17 mouse cellular contexts compared by ENCODE assay signal in the genomic region with DNA sequence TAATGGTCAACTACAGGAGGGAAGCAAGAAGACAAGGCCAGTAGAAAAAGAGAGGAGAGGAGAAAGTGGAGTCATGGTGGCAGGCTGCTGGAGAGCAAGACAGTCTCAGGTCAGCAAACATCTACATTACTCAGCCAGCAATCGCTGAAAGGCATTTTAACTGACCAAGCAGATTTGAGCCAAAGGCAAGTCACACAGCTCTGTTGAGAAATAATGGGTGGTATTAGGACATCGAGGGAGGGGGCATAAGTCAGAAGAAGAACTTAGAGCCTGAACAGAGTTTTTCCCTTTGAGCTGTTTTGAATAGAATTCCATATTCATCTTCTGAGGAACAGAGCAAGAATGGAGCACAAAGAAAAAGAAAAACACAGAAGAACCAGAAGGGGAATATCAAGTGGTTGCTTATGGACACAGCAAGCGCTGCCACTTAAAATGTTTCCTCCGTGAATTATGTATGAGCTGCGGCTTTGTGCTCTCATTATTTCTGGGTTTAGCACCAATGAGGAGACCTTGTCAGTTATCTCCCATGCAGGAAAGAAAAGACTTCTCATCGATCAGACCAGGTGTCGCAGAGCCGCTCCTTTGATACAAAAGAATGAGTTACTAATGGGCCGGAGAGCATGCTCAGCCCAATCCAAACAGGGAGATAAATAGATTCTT.
DNase-seq lines count a peak whose midpoint lies in the region; ATAC-seq and TF ChIP-seq lines count a peak whose summit lies in the region.
"Had no signal": no experiment of that assay in that cellular context is flagged by ENCODE, and none has a peak within 500 bp of the region (broad histone marks: within the 10 kb centered on the region; RNA-seq: fewer than 3 reads in every experiment).

No protein-coding gene starts in this region.

- H3K27ac ChIP-seq in forebrain, embryonic 15.5 days (replicated peaks) = no peak overlapping the region
- H3K27ac ChIP-seq in hindbrain, postnatal 0 days = no peak overlapping the region
- no peak overlapping the region for H3K27ac ChIP-seq in midbrain, postnatal 0 days (ENCODE audit: low read depth, low read length)
- no peak overlapping the region for H3K27ac ChIP-seq in thymus, adult 2 months (ENCODE audit: control insufficient read depth, insufficient read depth, low read length)
- H3K27ac ChIP-seq in lung, postnatal 0 days (ENCODE audit: low read length) = no peak overlapping the region
- H3K27ac ChIP-seq: embryonic facial prominence, embryonic 13.5 days had no signal

- no peak overlapping the region for H3K4me3 ChIP-seq in forebrain, embryonic 15.5 days
- H3K4me3 ChIP-seq in hindbrain, postnatal 0 days (ENCODE audit: low read length) = no peak overlapping the region
- H3K4me3 ChIP-seq in midbrain, postnatal 0 days (ENCODE audit: low read depth, low read length) = no peak overlapping the region
- H3K4me3 ChIP-seq in thymus, adult 2 months (ENCODE audit: control insufficient read depth, insufficient read depth, low read length) = no peak overlapping the region
- H3K4me3 ChIP-seq in lung, postnatal 0 days (ENCODE audit: low read depth, low read length) = no peak overlapping the region
- H3K4me3 ChIP-seq: embryonic facial prominence, embryonic 13.5 days; heart, embryonic 12.5 days had no signal

- WGBS in forebrain, embryonic 15.5 days = 29% methylated on average over 9 of the region's 9 CpGs
- WGBS in hindbrain, postnatal 0 days = 28% methylated on average over 9 of the region's 9 CpGs
- 23% methylated on average over 9 of the region's 9 CpGs for WGBS in midbrain, postnatal 0 days
- 95% methylated on average over 9 of the region's 9 CpGs for WGBS in thymus, adult 2 months
- 80% methylated on average over 9 of the region's 9 CpGs for WGBS in lung, postnatal 0 days

- ATAC-seq in forebrain, embryonic 15.5 days (replicated peaks) = peak; percentile 61; the same call in 1 of the 2 replicates
- peak; percentile 53; the same call in 1 of the 2 replicates for ATAC-seq in hindbrain, postnatal 0 days
- ATAC-seq in midbrain, postnatal 0 days (ENCODE audit: low FRiP score) = peak; percentile 65; the same call in 1 of the 2 replicates
- no peak for ATAC-seq in lung, postnatal 0 days
- ATAC-seq: Patski had no signal

- H3K9ac ChIP-seq in forebrain, embryonic 15.5 days (replicated peaks) = no peak overlapping the region
- H3K9ac ChIP-seq in hindbrain, postnatal 0 days (replicated peaks; ENCODE audit: low read length) = no peak overlapping the region
- no peak overlapping the region for H3K9ac ChIP-seq in midbrain, postnatal 0 days (replicated peaks; ENCODE audit: low read length, poor library complexity, severe bottlenecking)
- no peak overlapping the region for H3K9ac ChIP-seq in lung, postnatal 0 days (replicated peaks; ENCODE audit: low read depth)
- H3K9ac ChIP-seq: embryonic facial prominence, embryonic 13.5 days; heart, embryonic 12.5 days had no signal

- TF ChIP-seq EP300 in lung, postnatal 0 days (IDR thresholded peaks at IDR 0.05) = no peak

- TF ChIP-seq CTCF in brain, embryonic 14.5 days (IDR thresholded peaks at IDR 0.05; ENCODE audit: borderline replicate concordance, extremely low read depth, insufficient read depth, insufficient read length) = no peak
- TF ChIP-seq CTCF in hindbrain, postnatal 0 days (IDR thresholded peaks at IDR 0.05; ENCODE audit: low read depth) = no peak
- TF ChIP-seq CTCF in midbrain, postnatal 0 days (IDR thresholded peaks at IDR 0.05) = no peak
- no peak for TF ChIP-seq CTCF in thymus, adult 2 months (IDR thresholded peaks at IDR 0.05; ENCODE audit: borderline replicate concordance, control insufficient read depth, extremely low read depth, insufficient read depth, low read length, poor library complexity)
- no peak for TF ChIP-seq CTCF in lung, postnatal 0 days (IDR thresholded peaks at IDR 0.05)

- H3K27me3 ChIP-seq in forebrain, embryonic 15.5 days = no peaks in the 10 kb centered on the region
- no peaks in the 10 kb centered on the region for H3K27me3 ChIP-seq in hindbrain, postnatal 0 days (ENCODE audit: insufficient read depth, low read length)
- no peaks in the 10 kb centered on the region for H3K27me3 ChIP-seq in midbrain, postnatal 0 days (ENCODE audit: insufficient read depth, low read length)
- no peaks in the 10 kb centered on the region for H3K27me3 ChIP-seq in thymus, adult 2 months (ENCODE audit: control insufficient read depth, insufficient read depth, low read length)
- no peaks in the 10 kb centered on the region for H3K27me3 ChIP-seq in lung, postnatal 0 days (replicated peaks; ENCODE audit: insufficient read depth, low read length)
- H3K27me3 ChIP-seq: embryonic facial prominence, embryonic 13.5 days; heart, embryonic 12.5 days had no signal

- no peaks in the 10 kb centered on the region for H3K9me3 ChIP-seq in forebrain, embryonic 15.5 days
- H3K9me3 ChIP-seq in hindbrain, postnatal 0 days (ENCODE audit: low read length) = no peaks in the 10 kb centered on the region
- no peaks in the 10 kb centered on the region for H3K9me3 ChIP-seq in midbrain, postnatal 0 days (ENCODE audit: low read length)
- no peaks in the 10 kb centered on the region for H3K9me3 ChIP-seq in lung, postnatal 0 days (ENCODE audit: low read length)
- H3K9me3 ChIP-seq: embryonic facial prominence, embryonic 13.5 days; heart, embryonic 12.5 days had no signal

- no peak for TF ChIP-seq POLR2A in brain, embryonic 14.5 days (IDR thresholded peaks at IDR 0.05; ENCODE audit: borderline replicate concordance, extremely low read depth, insufficient read depth, insufficient read length, poor library complexity, severe bottlenecking)
- TF ChIP-seq POLR2A in thymus, adult 2 months (IDR thresholded peaks at IDR 0.05; ENCODE audit: control insufficient read depth, extremely low read depth, insufficient read depth, low read length, poor library complexity) = no peak

- H3K4me1 ChIP-seq in forebrain, embryonic 15.5 days = peaks cover 8% of the 10 kb centered on the region
- H3K4me1 ChIP-seq in hindbrain, postnatal 0 days (ENCODE audit: insufficient read depth, low read length) = no peaks in the 10 kb centered on the region
- no peaks in the 10 kb centered on the region for H3K4me1 ChIP-seq in midbrain, postnatal 0 days (ENCODE audit: insufficient read depth, low read length)
- no peaks in the 10 kb centered on the region for H3K4me1 ChIP-seq in thymus, adult 2 months (replicated peaks; ENCODE audit: control insufficient read depth, insufficient read depth, low read length)
- no peaks in the 10 kb centered on the region for H3K4me1 ChIP-seq in lung, postnatal 0 days (ENCODE audit: insufficient read depth, low read depth, low read length)
- H3K4me1 ChIP-seq: embryonic facial prominence, embryonic 13.5 days; heart, embryonic 12.5 days had no signal

- H3K4me2 ChIP-seq in forebrain, embryonic 15.5 days (replicated peaks) = no peak overlapping the region
- peak overlapping the region; percentile 25; the same call in 1 of the 2 replicates for H3K4me2 ChIP-seq in hindbrain, postnatal 0 days (ENCODE audit: low read depth, low read length)
- peak overlapping the region; percentile 15; the same call in 1 of the 2 replicates for H3K4me2 ChIP-seq in midbrain, postnatal 0 days (ENCODE audit: low read depth, low read length, poor library complexity, severe bottlenecking)
- no peak overlapping the region for H3K4me2 ChIP-seq in lung, postnatal 0 days (replicated peaks; ENCODE audit: low read depth, low read length)
- H3K4me2 ChIP-seq: embryonic facial prominence, embryonic 13.5 days; heart, embryonic 12.5 days had no signal

- no peaks in the 10 kb centered on the region for H3K36me3 ChIP-seq in forebrain, embryonic 15.5 days
- H3K36me3 ChIP-seq in hindbrain, postnatal 0 days (ENCODE audit: insufficient read depth, low read length) = no peaks in the 10 kb centered on the region
- no peaks in the 10 kb centered on the region for H3K36me3 ChIP-seq in midbrain, postnatal 0 days (ENCODE audit: insufficient read depth, low read length)
- no peaks in the 10 kb centered on the region for H3K36me3 ChIP-seq in thymus, adult 2 months (ENCODE audit: control insufficient read depth, insufficient read depth, low read length)
- no peaks in the 10 kb centered on the region for H3K36me3 ChIP-seq in lung, postnatal 0 days (ENCODE audit: insufficient read depth, low read length)
- H3K36me3 ChIP-seq: embryonic facial prominence, embryonic 13.5 days; heart, embryonic 12.5 days had no signal

- peak; percentile 84 for DNase-seq in brain, embryonic 14.5 days (ENCODE audit: low read depth)
- peak; percentile 36 for DNase-seq in hindbrain, postnatal 0 days (ENCODE audit: low spot score)
- peak; percentile 36 for DNase-seq in midbrain, postnatal 0 days (ENCODE audit: low spot score)
- DNase-seq in kidney, postnatal 36 days = no peak
- DNase-seq in thymus, adult 2 months = no peak
- no peak for DNase-seq in lung, postnatal 0 days (ENCODE audit: low spot score)
- DNase-seq: cerebellum, postnatal 10 days; gastrocnemius, postnatal 36 days; heart, postnatal 4 days; kidney, adult 2 months; lung, postnatal 4 days; right cerebral cortex, adult 18-20 months; thymus, adult 18-20 months had no signal

Comparison
In these comparisons a context has a peak if more than half of its experiments do, and no peak if none do; other contexts are left out.
1. DNase-seq: peak in brain, embryonic 14.5 days (single experiment), hindbrain, postnatal 0 days (single experiment) and midbrain, postnatal 0 days (single experiment); none in kidney, postnatal 36 days (0 of 2), thymus, adult 2 months (single experiment) and lung, postnatal 0 days (single experiment).
2. H3K4me2 ChIP-seq: peak in hindbrain, postnatal 0 days (single experiment) and midbrain, postnatal 0 days (single experiment); none in forebrain, embryonic 15.5 days (single experiment) and lung, postnatal 0 days (single experiment).